Mouse (Mus musculus): ENCODE data around the gene Ppm1l.

Ppm1l gene

DNA sequence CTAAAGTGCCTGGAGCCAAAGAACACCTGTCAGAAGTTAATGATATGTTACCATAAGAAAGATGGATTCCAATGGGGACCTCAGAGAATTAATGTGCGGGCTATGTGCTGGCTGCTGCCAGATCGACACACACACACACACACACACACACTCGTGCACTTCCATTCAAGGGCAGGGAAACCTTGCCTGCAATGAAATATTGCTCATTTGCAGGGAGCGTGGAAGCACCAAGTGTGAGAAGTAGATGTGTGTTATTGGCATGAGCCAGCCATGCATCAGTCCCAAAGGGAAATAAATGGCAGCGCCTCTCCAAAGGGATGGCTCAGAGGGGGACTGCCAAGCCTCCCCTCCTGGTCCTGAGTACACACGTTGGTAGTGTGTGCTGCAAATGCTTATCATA lies 170.8 kb downstream of the Ppm1l start:
- in situ Hi-C loops (cut with MboI, MseI) = loop anchor here (5.0 kb wide), 1 partner anchor 235 kb away; no protein-coding TSS in a partner anchor

DNA sequence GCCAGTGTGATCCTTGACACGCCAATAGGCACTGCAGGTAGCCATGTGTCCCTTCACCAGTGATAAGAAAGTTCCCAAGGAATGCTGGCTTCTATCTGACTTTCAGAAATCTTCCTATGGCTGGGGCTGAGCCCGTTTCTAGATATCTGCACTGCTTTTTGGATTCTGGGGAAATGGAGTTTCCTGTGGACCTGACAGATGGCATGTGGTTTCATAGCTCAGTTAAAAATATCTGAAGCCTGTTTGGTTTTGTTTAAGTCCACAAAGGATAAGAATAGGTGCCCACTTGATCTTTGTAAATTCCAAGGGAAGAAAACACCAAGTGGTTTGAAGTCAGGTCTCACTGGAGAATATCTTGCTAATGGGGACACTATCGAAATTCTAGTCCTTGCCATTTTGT lies 173.0 kb downstream of the Ppm1l start:
- in situ Hi-C loops (cut with MboI, MseI) = loop anchor here (5.0 kb wide), 1 partner anchor 237 kb away; no protein-coding TSS in a partner anchor

DNA sequence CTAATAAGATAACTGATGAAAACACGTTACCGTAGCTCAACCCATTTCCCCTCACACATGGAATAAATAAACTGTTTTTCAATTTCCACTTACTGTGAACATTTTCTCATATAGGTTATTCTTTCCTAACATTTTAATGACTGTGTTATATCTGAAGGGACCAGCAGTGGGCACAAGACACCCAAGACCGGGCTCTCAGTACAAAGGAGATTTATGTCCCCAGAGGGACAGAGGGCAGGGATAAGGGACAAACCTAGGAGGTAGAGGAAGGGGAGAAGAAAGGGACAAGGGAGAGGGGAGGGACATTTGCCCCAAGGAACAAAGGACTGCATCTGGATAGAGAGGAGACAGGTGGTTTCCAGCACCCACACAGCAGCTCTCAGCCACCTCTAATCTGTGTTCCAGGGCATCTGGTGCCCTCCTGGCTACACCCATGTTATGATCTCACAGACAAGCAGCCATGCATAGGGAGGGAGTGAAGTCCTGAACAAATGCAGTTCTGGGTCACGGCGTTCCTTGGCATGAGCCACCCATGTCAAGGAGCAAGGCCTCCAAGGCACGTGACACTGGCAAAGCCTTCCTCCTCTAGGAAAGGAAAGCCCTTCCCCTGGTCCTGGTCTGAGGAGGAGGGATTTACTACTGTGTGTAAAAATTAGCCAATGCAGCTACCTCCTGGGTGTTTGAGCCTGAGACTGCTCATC lies 174.5 kb downstream of the Ppm1l start:
- in situ Hi-C loops (cut with MboI, MseI) = no loop called here

DNA sequence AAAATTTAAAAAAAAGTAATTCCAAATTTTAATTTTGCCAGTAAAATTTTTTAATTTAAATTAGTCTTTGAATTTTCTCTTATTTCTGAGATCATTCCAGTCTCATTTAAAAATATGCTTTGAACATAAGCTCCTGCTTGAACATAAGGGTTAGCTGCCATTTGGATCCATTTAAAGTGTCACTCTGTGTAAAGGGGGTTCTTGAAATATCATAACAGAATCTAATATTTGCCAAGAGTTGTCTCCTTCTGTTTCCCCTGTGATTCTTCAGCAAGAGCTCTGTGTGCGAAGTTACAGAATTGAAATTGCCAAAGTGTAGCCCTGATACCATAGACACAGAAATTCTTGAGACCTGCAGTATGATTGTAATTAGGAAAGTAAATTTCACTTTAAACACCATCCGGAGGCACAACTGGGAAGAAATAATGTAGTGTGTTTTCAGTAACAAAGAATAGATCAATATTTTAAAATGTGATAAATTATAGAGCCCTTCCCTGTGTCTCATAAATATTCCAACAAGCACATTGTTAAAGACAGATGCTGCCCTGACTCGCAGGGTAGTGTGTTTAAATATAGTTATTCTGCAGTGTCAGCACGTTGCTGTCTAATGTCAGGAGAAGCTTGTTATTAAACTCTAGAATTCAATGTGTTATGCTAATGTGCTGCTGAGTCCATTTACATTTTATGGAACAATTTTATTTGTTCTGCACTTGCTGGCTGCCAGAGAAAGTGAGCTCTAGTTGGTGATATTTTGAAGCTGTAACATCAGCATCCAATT lies 177.8 kb downstream of the Ppm1l start:
- in situ Hi-C loops (cut with MboI, MseI) = no loop called here

DNA sequence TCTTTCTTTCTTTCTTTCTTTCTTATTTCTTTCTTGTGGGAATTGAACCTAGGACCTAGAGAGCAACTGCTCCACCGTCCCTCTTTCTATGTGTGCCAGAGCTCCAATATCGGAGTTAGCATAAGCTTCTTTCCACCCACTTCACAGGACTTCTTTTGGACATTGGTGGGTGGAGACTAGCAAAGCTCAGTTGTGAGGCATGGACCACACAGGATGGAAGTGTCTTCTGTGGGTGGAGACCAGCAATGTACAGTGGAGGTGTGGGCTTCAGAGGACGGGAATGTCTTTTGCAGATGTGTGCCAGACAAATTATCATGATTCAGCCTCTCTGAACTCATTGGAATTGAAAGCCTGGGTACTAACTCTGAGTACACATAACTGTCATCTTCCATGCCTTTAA lies 180.5 kb downstream of the Ppm1l start:
- in situ Hi-C loops (cut with MboI, MseI) = no loop called here

DNA sequence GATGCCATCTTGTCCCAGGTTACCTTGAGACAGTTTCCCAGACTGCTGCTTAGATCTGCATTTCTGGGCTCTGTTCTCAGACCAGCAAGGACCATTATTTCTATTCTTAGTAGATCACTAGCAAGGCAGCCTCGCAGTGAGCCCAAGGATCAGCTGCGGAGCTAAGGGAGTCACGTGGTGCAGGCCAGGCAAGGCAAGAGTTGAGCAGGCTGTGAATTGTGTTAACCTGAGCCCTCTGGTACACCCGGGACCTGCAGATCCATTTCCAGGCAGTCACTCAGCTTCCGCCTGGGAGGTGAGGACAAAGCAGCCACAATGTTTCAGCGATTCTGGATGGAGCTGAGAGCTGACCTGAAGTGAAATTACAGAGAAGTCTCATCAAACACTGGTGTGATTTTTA lies 185.3 kb downstream of the Ppm1l start:
- in situ Hi-C loops (cut with MboI, MseI) = no loop called here

DNA sequence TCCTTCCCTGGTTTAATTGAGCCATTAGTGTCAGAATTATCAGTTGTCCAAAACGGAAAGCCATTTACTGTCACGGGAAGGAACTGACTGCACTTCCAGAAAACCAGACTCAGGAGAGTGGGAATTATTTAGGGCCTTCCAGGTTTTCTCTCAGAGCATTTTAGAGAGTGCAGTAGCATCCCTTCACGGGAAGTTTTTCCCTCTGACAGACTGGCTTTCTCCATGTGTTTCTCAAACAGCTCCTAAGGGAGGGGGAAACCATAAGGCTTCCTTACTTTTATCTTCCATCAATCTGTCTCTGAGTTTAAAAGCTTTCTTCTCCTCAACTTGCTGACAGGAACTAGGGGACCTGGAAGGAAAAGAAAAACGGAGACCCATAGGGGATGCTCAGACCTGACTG lies 185.9 kb downstream of the Ppm1l start:
- in situ Hi-C loops (cut with MboI, MseI) = no loop called here

DNA sequence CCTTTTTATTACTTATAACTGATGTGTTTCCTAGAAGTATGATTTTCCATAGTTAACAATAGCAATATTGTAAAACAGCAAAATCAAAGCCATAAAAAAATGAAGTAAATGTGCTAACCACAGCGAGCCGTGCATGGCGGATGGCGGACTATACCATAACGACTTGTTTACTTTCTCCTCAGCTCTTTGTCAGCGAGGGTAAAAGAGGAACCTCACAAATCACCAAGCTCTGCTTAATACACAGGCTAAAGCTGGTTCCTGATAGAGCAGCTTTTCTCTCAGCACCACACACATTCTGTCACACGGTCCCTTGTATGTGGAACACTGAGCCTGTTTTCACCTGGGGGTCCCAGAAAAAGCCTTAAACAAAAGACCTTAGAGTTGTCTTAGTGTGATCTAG lies 188.4 kb downstream of the Ppm1l start:
- in situ Hi-C loops (cut with MboI, MseI) = no loop called here

DNA sequence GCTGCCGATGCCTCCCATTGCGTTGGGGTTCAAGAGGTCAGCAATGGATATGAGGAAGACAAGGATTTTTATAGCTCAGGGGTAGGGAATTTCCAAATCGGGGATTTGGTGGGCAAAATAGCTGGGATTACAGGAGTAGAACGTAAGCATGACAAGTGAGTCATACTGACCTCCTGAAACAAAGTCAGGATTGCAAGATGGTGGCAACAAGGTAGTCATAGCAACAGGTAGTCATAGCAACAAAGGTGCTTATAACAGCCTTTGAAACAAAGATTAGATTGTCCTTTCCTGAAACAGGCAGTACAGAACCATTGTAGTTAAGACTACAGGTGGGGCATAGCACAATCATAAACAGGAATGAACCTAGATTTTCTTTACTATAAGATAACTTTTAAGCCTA lies 189.7 kb downstream of the Ppm1l start:
- in situ Hi-C loops (cut with MboI, MseI) = no loop called here

DNA sequence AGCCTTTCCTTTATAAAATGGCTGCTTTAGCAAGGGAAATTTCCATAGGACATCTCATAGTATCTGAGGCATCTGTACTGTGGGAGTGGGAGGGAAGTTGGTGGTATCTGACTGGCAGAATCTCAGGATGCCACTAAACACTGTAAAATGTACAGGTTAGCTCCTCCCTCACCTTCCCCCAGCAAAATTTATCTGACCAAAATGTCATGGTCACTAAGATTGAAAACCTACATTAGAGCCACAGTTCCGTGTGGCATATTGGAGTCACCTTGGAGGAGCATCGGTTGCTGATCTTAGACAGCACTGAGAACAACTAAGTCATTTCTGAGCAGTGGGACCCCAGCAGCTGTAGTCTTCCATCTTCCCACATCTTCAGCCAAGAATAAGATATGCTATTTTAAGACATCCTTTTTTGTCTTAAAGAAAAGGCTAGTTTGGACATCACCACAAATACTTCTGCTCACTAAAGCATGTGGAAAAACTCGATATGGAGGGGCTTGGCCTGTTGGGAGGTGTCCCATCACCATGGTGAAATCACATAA lies 192.8 kb downstream of the Ppm1l start:
- in situ Hi-C loops (cut with MboI, MseI) = no loop called here

DNA sequence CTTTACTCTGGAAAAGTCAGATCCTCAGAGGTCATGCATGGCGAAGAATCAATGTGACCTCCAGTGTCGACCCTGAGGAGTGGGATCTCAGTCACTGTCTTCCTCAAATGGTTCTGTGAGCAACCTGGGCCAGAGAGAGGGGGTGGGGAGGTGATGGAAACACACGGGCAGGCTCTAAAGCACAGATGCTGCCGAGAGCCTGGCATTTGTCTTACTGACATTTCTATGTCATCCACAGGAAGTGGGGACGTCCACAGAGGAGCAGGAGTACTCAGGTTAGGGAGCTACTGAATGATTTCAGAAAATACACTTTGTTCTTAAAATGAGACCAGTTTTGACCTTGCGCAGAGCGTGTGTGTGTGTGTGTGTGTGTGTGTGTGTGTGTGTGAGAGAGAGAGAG lies 195.2 kb downstream of the Ppm1l start:
- in situ Hi-C loops (cut with MboI, MseI) = no loop called here

DNA sequence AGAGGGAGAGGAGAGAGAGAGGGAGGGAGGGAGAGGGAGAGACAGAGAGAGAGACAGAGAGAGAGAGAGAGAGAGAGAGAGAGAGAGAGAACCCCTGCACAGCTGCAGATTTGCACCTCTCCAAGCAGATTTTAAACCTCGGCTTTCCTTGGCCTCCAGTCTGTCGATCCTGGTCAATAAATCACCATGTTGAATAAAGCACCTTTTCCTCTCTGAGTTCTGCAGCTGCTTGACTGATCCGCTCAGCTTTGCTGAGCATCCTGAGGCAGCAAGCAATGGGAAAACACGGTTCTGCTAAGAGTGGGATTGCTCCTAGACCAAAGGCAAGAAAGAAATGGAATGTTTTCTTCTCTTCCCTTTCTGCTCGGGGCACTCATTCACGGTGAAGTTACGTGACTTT lies 195.7 kb downstream of the Ppm1l start:
- in situ Hi-C loops (cut with MboI, MseI) = no loop called here

DNA sequence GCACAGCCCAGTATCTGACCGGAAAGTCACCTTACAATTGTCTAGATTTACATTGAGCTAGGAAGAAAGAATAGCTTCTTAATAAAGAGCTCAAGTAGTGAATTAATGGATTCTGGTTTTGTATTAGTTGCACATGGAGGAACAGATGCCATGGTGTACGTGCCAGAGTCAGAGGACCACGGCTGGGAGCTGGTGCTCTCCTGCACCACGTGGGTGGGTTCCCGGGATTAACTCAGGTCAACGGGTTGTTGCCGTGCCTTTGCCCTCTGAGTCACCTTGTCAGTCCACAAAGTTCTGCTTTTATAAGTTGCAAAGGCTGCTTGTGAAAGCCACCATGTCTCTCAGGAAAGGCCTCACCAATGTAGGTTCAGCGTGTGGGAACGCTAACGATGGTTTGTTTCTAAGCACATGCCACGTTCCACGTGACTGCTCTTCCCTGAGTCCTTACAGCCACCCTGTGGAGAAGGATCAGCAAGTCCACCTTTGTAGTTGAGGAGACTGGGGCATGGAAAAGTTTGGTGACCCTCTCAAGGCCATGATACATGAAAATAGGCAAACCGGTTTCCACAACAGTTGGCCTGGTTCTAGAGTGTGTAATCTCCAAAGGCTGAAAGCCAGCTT lies 199.2 kb downstream of the Ppm1l start:
- in situ Hi-C loops (cut with MboI, MseI) = no loop called here

DNA sequence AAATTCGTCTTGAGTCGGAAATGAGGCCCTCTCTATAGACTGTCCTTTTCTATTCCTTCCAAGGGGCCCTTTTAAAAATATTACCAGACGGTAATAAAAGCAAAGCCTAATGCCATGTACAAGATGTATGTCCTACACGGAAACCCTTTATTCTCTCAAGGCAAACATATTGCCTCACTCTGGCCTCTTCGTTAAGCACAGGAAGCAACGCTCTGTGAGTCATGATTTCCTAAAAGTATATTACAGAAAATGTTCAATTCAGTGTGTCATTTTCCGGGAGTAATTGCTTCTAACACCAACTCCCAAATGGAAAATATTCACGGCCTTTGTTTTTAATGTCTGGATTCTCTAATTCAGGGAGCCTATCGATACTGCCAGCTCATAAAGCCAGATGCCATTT lies 202.5 kb downstream of the Ppm1l start:
- in situ Hi-C loops (cut with MboI, MseI) = no loop called here

DNA sequence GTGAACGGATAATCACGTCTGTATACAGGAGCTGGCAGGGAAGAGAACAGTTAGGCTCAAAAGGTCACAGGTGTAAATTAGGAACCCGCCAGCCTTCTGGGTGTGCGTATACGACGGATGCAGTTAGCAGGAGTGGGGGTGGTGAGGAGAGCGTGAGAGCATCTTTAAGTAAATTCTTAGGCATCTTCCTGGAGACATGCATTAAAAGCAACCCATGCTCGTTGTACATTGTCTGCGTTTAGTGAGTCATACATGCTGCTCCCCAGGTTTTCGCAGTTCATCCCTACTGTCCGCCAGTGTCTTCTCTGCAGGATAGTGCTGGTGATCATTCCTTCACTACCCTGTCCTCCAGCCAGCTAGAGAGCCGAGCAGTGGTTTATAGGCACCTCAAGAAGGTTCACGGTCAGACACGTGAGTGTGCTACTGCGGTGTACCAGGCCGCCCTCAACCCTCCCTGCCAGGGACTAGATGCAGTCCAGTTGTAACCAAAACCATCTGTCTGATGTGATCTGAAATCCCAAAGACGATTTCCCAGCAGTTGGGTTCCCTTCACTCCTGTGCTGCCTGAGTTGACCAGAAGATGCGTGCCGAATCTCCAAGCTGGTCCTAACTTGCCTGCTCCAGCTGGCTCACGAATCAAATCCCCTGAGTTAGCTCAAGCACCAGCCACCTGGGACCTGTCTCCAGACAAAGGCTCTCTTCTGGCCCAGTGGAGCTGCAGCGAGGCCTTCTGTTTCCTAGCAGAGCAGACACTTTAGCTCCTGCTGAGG lies 203.3 kb downstream of the Ppm1l start:
- in situ Hi-C loops (cut with MboI, MseI) = no loop called here

DNA sequence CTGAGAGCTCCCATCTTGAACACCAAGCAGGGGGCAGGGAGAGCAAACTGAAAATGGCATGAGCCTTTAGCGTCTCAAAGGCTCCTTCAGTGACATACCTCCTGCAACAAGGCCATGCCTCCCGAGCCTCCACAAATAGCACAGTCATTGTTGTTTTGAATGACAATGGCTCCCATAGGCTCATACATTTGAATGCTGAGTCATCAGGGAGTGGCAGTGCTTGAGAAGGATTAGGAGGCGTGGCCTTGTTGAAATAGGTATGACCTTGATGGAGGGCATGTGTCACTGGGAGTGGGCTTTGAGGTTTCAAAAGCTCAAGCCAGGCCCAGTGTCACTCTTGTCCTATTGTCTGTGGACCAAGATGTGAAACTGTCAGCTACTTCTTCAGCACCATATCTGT lies 205.6 kb downstream of the Ppm1l start:
- in situ Hi-C loops (cut with MboI, MseI) = no loop called here

DNA sequence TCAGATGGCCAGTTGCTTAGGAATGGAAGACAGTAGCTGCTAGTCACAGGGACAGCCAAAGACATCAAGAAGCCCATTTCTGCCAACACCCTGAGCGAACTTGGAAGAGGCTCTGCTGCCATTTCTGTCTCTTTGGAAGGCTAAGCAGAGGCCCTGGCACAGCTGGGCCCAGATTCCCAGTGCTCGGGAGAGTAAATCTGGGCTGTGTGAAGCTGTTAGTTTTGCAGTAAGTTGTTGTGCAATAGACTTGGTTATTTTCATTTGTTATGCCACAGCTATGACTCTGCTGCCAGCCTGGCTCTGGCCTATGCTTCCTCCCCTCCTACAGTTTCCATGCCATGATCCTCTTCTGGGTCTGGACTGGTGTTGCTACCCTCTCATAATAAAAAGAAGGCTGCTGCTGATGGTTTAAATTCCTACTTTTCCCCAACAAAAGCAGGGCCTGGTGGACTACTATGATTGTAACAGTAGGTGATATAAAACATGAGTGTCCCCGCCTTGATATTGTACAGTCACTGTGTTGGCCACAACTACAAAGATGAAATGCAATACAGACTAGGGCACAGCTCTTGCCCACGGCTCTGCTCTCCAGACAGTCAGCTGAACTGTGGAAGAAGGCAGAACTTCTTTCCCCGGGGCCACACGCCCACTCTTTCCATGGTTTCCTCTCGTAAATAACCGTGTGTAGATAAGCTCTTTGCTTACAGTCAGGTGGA lies 207.9 kb downstream of the Ppm1l start:
- in situ Hi-C loops (cut with MboI, MseI) = no loop called here

DNA sequence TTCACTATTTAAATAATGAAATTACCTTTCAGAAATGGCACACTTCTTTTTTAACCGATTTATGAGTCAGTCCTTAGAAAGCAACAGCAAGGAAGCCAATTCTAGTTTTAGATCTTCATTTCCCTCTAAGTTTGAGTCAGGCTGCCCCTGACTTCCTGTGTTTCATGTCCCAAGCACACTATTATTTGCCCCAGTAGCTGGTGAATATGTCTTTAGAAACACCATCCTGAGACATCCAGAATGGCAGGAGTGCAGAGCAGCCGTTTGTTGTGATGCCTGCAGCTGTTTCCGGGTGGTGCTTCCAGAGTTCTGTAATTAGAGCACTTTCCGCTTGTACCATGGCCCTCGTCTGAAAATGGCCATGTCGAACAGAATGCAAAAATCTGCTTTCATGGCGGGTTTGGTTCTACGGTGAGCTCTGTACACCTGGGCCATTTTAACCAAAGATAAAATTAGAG lies 208.4 kb downstream of the Ppm1l start:
- in situ Hi-C loops (cut with MboI, MseI) = no loop called here

DNA sequence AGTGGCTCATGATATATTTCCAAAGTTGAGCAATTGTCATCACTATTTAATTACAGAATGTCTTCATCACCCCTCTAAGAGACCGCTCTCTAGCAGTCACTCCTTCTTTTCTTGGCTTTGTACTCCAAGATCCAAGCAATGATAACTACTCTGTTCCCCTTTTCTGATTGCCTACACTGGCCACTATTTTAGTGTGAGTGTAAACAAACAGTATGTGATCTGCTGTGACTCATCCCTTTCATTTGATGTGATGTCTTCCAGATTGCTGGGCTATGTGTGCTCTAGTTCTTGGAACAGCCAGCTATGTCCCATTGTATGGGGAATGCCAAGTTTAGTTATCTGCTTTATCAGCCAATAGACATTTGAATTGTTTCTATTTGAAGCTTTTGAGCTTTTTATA lies 210.7 kb downstream of the Ppm1l start:
- in situ Hi-C loops (cut with MboI, MseI) = no loop called here

DNA sequence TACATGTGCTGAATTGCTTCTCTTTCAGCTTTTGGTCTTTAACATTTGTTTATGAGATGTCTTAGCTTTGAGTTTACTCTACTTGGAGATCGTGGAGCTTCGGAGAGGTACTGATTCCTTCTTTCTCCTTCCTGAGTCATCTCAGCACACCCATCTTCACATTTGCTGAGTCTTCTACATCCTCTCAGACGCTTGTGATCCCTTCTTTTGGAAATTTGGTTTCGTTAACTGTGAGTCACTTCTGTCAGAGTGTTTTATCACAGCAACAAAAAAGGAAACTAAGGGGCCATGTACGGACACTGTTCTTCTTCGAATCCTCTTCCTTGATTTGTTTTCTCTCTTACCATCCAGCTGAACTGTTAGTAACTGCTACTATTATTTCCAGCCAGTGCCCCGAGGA lies 212.9 kb downstream of the Ppm1l start:
- in situ Hi-C loops (cut with MboI, MseI) = no loop called here

DNA sequence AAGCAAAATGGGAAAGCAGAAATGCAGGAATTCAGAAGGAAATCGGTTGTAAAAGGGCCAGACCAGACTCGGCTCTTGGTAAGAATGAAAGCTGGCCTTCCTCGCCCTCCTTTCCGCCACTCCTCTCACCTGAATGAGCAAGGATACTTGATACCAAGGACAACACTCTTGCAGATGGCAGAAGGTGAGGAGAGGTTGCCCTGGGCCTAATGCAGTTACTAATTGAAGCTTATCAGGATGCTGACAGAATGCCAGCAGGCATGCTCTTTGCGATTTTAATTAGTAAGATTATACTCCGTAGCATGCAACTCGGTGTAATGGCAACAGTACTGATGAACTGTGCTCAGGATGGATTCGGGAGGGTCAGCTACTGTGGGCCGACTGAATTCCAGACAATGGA lies 214.8 kb downstream of the Ppm1l start:
- in situ Hi-C loops (cut with MboI, MseI) = no loop called here
